Mouse (Mus musculus): ENCODE measurements around the gene Tfpi2. TPM values are rescaled to one million over a fixed set of nuclear protein-coding genes. Genes with fewer than 3 reads are reported as not detected.

The Tfpi2 gene
- polyA plus RNA-seq, 1 experiment from 2014 or later: 0.41 TPM

DNA sequence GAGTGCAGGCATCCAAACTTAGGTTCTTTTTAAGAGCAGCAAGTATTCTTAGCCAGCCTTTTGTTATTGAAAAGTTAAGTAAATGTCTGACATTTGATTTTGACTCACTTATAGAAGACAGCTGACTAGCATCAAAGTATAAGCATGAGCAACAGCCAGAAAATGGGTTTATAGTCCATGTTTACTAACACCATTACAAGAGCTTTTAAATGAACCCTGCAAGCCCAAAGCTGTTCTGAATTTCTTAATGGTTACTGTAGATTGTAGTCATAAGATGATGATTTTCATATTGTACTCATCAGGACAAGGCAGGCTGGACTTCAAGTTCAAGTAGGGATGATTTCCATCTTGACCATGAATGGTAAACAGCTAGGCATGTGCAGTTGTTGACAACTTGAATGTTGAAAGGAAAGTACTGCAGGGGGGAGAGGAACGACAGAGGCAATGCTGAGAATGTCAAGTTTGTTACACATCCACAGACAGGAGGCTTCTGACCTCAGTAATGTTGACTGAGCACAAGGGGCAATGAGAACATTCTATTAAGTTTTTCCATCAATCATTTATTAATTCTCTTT lies 52.5 kb downstream of the Tfpi2 start:
- DNase-seq (no peak), ATAC-seq (ENCODE audit: low FRiP score, low TSS enrichment) (no peak)
- Histone ChIP-seq H3K9me3 (ENCODE audit: control insufficient read depth, low read length) (no peaks in the 10 kb centered on the region), H3K4me3 (replicated peaks; ENCODE audit: low read depth, low read length) (no peak overlapping the region), H3K27me3 (ENCODE audit: control insufficient read depth, insufficient read depth, low read length) (no peaks in the 10 kb centered on the region), H3K4me2 (ENCODE audit: low read length) (no peak overlapping the region), H3K36me3 (ENCODE audit: control insufficient read depth, insufficient read depth, low read length) (no peaks in the 10 kb centered on the region), H3K27ac (replicated peaks; ENCODE audit: low read depth, low read length) (no peak overlapping the region), H3K9ac (replicated peaks; ENCODE audit: low read length) (no peak overlapping the region), H3K4me1 (ENCODE audit: control insufficient read depth, insufficient read depth, low read length) (no peaks in the 10 kb centered on the region)
- 90% methylated on average over 1 of the region's 1 CpGs for WGBS

DNA sequence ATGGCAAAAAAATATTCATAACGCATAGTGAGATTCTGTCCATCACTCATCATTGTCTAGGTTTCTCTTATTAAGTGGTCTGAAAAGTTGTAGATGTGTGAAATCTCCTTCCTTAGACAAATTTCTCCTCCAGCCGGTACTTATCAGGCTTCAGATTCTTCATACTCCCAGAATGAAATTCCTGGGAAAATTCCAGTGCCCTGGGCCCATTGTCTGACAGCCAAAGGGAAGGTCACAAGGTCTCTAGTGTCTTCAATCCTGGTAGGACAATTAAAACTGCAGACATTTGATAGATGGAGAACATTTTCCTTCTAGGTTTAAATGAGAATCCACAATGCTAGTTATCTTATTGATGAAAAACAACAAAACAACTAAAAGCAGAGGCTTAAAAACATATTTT lies 53.1 kb downstream of the Tfpi2 start:
- Histone ChIP-seq H3K4me2 (ENCODE audit: low read length) (no peak overlapping the region), H3K9me3 (ENCODE audit: control insufficient read depth, low read length) (no peaks in the 10 kb centered on the region), H3K27ac (replicated peaks; ENCODE audit: low read depth, low read length) (no peak overlapping the region), H3K4me3 (replicated peaks; ENCODE audit: low read depth, low read length) (no peak overlapping the region), H3K4me1 (ENCODE audit: control insufficient read depth, insufficient read depth, low read length) (no peaks in the 10 kb centered on the region), H3K27me3 (ENCODE audit: control insufficient read depth, insufficient read depth, low read length) (no peaks in the 10 kb centered on the region), H3K9ac (replicated peaks; ENCODE audit: low read length) (no peak overlapping the region), H3K36me3 (ENCODE audit: control insufficient read depth, insufficient read depth, low read length) (no peaks in the 10 kb centered on the region)
- WGBS: 67% methylated on average over 2 of the region's 2 CpGs
- ATAC-seq (ENCODE audit: low FRiP score, low TSS enrichment): no peak
- DNase-seq: no peak

DNA sequence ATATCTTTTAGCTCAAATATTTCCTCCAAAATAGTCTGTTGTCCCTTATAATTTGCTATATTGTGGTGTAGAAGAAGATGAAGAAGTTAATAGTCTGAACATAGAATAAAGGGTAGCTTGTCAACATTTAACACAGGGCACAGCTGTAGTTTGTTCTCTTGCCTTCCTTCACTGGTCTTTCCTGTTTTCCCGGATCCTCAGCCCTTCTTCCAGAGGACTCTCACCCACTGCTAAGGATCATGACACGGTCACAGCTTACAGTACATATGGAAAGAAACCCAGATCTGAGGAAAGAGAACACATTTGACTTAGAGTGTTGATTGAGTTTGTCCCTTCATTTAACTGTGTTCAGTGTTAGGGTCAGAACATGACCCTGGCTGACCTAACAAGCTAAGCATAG lies 53.7 kb downstream of the Tfpi2 start:
- H3K9me3 ChIP-seq (ENCODE audit: control insufficient read depth, low read length): no peaks in the 10 kb centered on the region
- H3K4me2 ChIP-seq (ENCODE audit: low read length): no peak overlapping the region
- DNase-seq: no peak
- no peak for ATAC-seq (ENCODE audit: low FRiP score, low TSS enrichment)
- H3K36me3 ChIP-seq (ENCODE audit: control insufficient read depth, insufficient read depth, low read length): no peaks in the 10 kb centered on the region
- no peak overlapping the region for H3K27ac ChIP-seq (replicated peaks; ENCODE audit: low read depth, low read length)
- H3K4me1 ChIP-seq (ENCODE audit: control insufficient read depth, insufficient read depth, low read length): no peaks in the 10 kb centered on the region
- H3K27me3 ChIP-seq (ENCODE audit: control insufficient read depth, insufficient read depth, low read length): no peaks in the 10 kb centered on the region
- 80% methylated on average over 2 of the region's 2 CpGs for WGBS
- no peak overlapping the region for H3K9ac ChIP-seq (replicated peaks; ENCODE audit: low read length)
- no peak overlapping the region for H3K4me3 ChIP-seq (replicated peaks; ENCODE audit: low read depth, low read length)

DNA sequence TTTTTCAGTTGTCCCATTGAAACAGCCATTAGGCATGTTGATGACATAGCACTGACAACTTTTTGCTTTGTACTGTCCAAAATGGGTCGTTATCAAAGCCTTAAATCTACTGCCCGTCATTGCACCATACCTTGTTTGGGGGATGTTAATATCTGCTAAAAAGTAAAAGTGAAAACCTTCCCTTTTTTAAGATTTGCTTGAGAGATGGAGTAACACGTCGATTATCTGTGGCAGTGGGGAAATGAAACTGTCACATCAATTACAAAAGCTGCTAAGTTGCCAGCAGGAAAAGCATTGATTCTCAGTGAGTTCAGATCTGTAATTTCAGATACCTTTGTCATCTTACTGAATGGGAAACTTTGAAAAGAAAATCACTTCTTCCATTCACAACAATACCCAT lies 62.6 kb downstream of the Tfpi2 start:
- WGBS: 75% methylated on average over 4 of the region's 4 CpGs
- no peak for ATAC-seq (ENCODE audit: low FRiP score, low TSS enrichment)
- no peaks in the 10 kb centered on the region for H3K9me3 ChIP-seq (ENCODE audit: control insufficient read depth, low read length)

DNA sequence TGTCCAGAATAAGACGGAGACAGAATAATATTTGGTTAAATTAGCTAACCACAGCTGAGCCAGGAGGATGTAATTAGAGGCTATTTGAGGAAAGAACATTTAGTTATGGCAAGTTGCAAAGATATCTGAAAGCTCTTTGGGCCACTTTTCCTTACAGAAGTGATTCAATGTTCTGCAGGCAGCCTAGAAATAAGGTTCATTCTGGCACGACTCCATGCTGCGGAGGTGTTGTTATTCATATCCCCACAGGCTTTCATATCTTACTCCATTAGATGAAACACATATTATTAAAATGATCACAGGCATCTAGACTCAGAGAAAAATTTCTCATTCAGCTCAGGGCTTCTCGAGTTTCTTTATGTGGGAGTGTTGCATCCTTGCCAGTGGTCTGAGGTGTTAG lies 65.8 kb downstream of the Tfpi2 start:
- ATAC-seq (ENCODE audit: low FRiP score, low TSS enrichment) (no peak), DNase-seq (no peak)
- no peak overlapping the region for H3K9ac ChIP-seq (replicated peaks; ENCODE audit: low read length)
- no peaks in the 10 kb centered on the region for H3K36me3 ChIP-seq (ENCODE audit: control insufficient read depth, insufficient read depth, low read length)
- H3K4me1 ChIP-seq (ENCODE audit: control insufficient read depth, insufficient read depth, low read length): no peaks in the 10 kb centered on the region
- no peaks in the 10 kb centered on the region for H3K9me3 ChIP-seq (ENCODE audit: control insufficient read depth, low read length)
- H3K4me2 ChIP-seq (ENCODE audit: low read length): no peak overlapping the region
- 82% methylated on average over 4 of the region's 4 CpGs for WGBS
- no peak overlapping the region for H3K27ac ChIP-seq (replicated peaks; ENCODE audit: low read depth, low read length)
- H3K4me3 ChIP-seq (replicated peaks; ENCODE audit: low read depth, low read length): no peak overlapping the region
- H3K27me3 ChIP-seq (ENCODE audit: control insufficient read depth, insufficient read depth, low read length): no peaks in the 10 kb centered on the region

More for the DNA sequence above, 62.6 kb downstream of the Tfpi2 start:
- DNase-seq: no peak
- Histone ChIP-seq H3K9ac (replicated peaks; ENCODE audit: low read length) (no peak overlapping the region), H3K27me3 (ENCODE audit: control insufficient read depth, insufficient read depth, low read length) (no peaks in the 10 kb centered on the region), H3K27ac (replicated peaks; ENCODE audit: low read depth, low read length) (no peak overlapping the region), H3K4me1 (ENCODE audit: control insufficient read depth, insufficient read depth, low read length) (no peaks in the 10 kb centered on the region), H3K36me3 (ENCODE audit: control insufficient read depth, insufficient read depth, low read length) (no peaks in the 10 kb centered on the region), H3K4me2 (ENCODE audit: low read length) (no peak overlapping the region), H3K4me3 (replicated peaks; ENCODE audit: low read depth, low read length) (no peak overlapping the region)

DNA sequence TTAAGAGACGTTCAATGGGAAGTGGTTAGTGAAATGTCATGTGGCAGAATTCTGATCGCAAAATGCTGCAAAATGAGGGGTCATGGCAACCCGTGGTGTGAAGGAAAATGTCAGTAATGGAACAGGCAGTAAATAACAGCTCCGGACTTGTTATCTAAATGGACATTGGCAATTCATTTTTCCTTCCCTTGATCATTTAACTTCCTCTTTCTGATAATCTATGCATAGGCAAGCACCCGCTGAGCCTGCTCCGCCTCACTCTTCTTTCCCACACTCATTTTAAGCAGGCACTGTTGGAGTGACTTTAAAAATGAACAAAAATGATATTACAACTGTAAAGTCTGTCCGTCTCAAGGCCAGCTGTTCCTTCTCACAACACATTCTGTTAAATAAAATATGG lies 72.7 kb downstream of the Tfpi2 start:
- ATAC-seq (ENCODE audit: low FRiP score, low TSS enrichment) (no peak), DNase-seq (no peak)
- H3K36me3 ChIP-seq (ENCODE audit: control insufficient read depth, insufficient read depth, low read length): no peaks in the 10 kb centered on the region
- 83% methylated on average over 7 of the region's 7 CpGs for WGBS
- H3K4me2 ChIP-seq (ENCODE audit: low read length): no peak overlapping the region
- no peak overlapping the region for H3K27ac ChIP-seq (replicated peaks; ENCODE audit: low read depth, low read length)
- H3K4me3 ChIP-seq (replicated peaks; ENCODE audit: low read depth, low read length): no peak overlapping the region
- no peaks in the 10 kb centered on the region for H3K27me3 ChIP-seq (ENCODE audit: control insufficient read depth, insufficient read depth, low read length)
- H3K9ac ChIP-seq (replicated peaks; ENCODE audit: low read length): no peak overlapping the region
- no peaks in the 10 kb centered on the region for H3K4me1 ChIP-seq (ENCODE audit: control insufficient read depth, insufficient read depth, low read length)
- no peaks in the 10 kb centered on the region for H3K9me3 ChIP-seq (ENCODE audit: control insufficient read depth, low read length)

Other genes starting within 250 kb of the Tfpi2 start
- gene Calcr, start 224.2 kb downstream of the Tfpi2 start, polyA plus RNA-seq (2014; fragmentation: Nextera tagmentation; extraction: Ambion mirVana): 6.7 and 7.4 TPM in 2 replicates
- not detected in 2 replicates for gene Gngt1, start 4.9 kb upstream of the Tfpi2 start, polyA plus RNA-seq (2014; fragmentation: Nextera tagmentation; extraction: Ambion mirVana)
- gene Gng11, start 15.0 kb upstream of the Tfpi2 start, polyA plus RNA-seq (2014; fragmentation: Nextera tagmentation; extraction: Ambion mirVana): 15.4 and 24.5 TPM in 2 replicates
- gene Bet1, start 98.1 kb upstream of the Tfpi2 start, polyA plus RNA-seq (2014; fragmentation: Nextera tagmentation; extraction: Ambion mirVana): 28.0 and 33.7 TPM in 2 replicates